Mouse (Mus musculus) R1 (cell line): ENCODE results near the gene Vmn1r42.
"Not testable (repeated sequence)": the region's sequence is repeated elsewhere in the genome, so short reads cannot be mapped to it uniquely, and the experiment has no call there.

ENCODE experiments used
- DNase-seq: peaks from one replicate; pipeline ENCODE4 v3.0.0-alpha.2; 2018; ENCODE audit warnings: low read depth, low spot score

The Vmn1r42 gene

GRCm38 (mm10) chr6:89876313-89876712, at the start of gene Vmn1r42, which contains the start of gene Vmn1r43:
Gene Vmn1r42, minus strand, starts transcription at chr6:89876413.
Gene Vmn1r43, minus strand, starts transcription at chr6:89876413.
- not testable (repeated sequence) for DNase-seq

- no peak for DNase-seq
Measured at GRCm38 (mm10) chr6:89883812-89884211, 7.6 kb upstream of the Vmn1r42 start.

DNA sequence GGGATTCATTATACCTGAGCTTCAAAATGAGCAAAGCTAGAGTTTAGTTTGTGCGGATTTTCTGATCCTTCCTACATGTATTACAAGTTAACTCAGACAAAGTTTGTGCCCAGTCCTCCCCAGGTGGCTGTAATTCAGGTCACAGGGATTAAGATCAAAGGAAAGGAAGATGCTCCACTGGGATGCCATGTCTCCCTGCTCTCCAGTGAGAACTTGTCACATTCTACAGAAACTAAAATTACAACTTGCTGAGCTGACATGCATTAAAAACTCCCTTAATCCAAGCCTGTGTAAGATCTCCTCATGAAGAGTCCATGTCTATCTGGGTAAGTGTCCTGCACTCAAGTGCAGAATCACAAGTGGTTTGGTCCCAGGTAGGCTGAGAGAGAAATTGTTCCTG, 7.1 kb upstream of the Vmn1r42 start, which contains the start of gene Vmn1r44:
Gene Vmn1r44, plus strand, starts transcription at position 301 of the 400 bp plus-strand sequence.
- no peak for DNase-seq

DNA sequence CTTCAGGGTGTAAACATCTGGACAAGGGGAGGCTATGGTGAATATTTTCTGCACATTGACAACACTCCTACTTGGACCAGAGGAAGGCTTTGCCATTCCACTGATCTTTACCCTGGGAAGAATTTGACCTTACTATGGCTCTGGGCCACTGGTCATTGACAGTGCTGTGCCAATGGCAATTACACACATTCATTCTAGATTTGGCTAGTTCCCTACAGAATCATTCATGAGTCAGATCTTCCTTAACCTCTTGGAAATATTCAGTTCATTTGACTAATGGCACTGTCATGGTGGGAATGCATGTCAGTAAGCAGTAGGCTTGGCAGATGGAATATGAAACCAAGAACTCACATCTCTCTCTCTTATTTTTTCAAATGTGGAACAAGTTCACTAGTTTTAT, 4.7 kb upstream of the Vmn1r42 start:
- no peak for DNase-seq

DNA sequence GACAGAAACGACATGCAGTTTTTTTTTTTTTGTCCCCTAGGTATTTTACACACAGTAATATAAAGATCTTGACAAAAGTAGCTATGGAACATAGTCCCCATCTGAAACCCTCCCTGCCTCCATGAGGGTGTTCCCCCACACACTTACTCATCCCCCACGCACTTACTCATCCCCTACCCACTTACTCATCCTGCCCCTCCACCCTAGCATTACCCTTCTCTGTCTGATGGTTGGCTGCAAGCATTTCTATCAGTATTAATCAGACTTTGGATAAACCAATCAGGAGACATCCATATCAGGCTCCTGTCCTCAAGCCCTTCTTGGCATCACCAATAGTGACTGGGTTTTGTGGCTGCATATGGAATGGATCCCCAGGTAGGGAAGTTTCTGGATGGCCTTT, 750 bp upstream of the Vmn1r42 start:
- no peak for DNase-seq

- DNase-seq, result peak; percentile 74
Measured at GRCm38 (mm10) chr6:89867976-89868375, 8.2 kb downstream of the Vmn1r42 start.

GRCm38 (mm10) chr6:89867276-89867675, 8.9 kb downstream of the Vmn1r42 start:
- peak; percentile 78 for DNase-seq

DNA sequence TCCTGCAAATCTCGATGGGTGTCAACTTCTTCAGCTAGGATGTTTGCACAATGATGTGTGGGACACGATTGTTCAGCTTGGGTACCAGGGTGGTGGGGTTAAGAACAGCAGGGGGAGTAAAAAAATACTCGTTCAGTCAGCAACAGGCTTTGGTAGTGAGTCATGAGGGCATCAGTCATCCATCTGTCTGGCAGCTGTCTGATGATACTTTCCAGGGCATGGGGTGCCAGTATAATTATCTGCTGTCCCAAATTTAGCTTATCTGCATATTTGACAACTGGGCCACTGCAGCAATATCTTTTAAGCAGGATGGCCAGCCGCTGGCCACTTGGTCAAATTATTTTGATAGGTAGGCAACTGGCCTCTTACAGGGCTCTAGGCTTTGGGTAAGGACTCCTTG, 12.4 kb downstream of the Vmn1r42 start:
- DNase-seq, result no peak

GRCm38 (mm10) chr6:89859839-89860238, 16.4 kb downstream of the Vmn1r42 start:
- DNase-seq, result peak; percentile 89

- DNase-seq, result no peak
Measured at GRCm38 (mm10) chr6:89857552-89857951, 18.7 kb downstream of the Vmn1r42 start.
